Mouse (Mus musculus) left cerebral cortex, adult 11 months (tissue): ENCODE results near the gene Olfr597.
"Not testable (repeated sequence)": the region's sequence is repeated elsewhere in the genome, so short reads cannot be mapped to it uniquely, and the experiment has no call there.

Source experiments
- DNase-seq: peaks from one replicate; pipeline ENCODE4 v3.0.0; 2022; ENCODE audit warnings: low spot score

The Olfr597 gene

GRCm38 (mm10) chr7:103316015-103316414, at the start of gene Olfr597:
Gene Olfr597, plus strand, starts transcription at chr7:103316315.
- DNase-seq = not testable (repeated sequence)

GRCm38 (mm10) chr7:103305348-103305747, 10.8 kb upstream of the Olfr597 start, which contains the start of gene Olfr596:
Gene Olfr596, plus strand, starts transcription at chr7:103305648.
- not testable (repeated sequence) for DNase-seq

DNA sequence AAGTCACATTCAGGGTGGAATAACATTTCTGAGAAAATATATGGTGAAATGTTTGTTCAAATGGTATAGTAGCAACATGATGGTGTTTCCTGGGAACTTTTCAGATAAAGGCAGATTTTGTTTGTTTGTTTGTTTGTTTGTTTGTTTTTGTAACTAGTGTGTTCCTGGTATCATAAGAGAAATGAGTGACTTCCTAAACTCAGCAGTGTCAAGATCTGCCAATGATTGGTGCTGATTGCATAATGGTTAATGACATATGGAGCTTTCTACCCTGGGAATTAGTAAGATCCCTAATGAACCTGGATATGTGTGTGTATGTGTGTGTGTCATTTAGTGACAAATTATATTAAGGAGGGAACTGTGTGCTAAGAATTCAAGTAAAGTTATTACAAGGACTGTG, 7.2 kb downstream of the Olfr597 start, which contains the start of gene Olfr598:
Gene Olfr598 (plus strand): TSS at position 301 of the 400 bp plus-strand sequence.
- no peak for DNase-seq

DNA sequence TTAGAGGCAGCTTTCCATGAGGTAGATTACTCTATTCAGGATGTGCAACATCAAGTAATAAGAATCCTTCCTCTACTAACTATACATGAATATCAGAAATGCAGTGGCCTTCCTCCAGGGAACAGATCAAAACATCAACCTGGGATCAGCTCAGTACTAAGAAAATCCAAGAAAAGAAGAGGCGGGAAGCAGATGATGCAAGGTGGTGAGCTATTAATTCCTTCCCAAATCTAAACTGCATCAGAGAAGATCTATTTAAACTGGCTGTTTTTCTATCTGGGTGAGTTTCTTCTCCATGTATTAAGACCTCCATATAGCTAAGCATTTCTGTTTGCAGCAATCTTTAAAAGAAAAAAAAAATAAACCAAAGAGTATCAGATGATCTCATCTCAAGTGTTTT, 19.5 kb downstream of the Olfr597 start, which contains the start of gene Olfr599:
Gene Olfr599 (plus strand): TSS at position 301 of the 400 bp plus-strand sequence.
- DNase-seq = no peak

DNA sequence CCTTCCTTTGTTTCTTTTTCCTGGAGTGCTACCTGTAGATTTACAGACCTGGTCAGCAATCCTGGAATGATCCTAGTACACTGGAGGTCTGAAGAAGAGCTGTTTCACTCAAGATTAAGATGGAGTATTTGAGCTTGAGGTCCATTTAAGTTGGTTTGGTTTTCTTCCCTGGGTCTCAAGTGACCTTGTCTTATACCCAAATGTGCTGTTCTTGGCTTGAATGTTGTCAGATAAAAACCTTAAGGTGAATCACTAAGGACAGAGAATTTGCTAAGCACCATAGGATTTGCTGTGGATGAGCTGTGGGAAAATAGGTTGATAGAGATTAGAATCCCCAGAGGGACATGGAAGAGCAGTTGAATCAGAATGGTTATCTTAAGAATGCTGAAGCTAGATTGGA, 33.5 kb downstream of the Olfr597 start, which contains the start of gene Olfr600:
Gene Olfr600 (minus strand): TSS at position 101 of the 400 bp plus-strand sequence.
- DNase-seq = no peak

- no peak for DNase-seq
Measured at GRCm38 (mm10) chr7:103362555-103362954, 46.4 kb downstream of the Olfr597 start, which contains the start of gene Olfr601. Gene Olfr601, minus strand, starts transcription at chr7:103362655.
